Comparison of ENCODE assay signal across 8 mouse cellular contexts in genomic region chr14:55558740-55559448, GRCm38 (mm10). TPM values are rescaled to one million over a fixed set of nuclear protein-coding genes. Genes with fewer than 3 reads are reported as not detected.
DNase-seq lines count a peak whose midpoint lies in the region; ATAC-seq and TF ChIP-seq lines count a peak whose summit lies in the region.

No protein-coding gene starts in this region.

- TF ChIP-seq CTCF in CH12.LX (conservative IDR thresholded peaks at IDR 0.05 in 1 of 2, IDR thresholded peaks at IDR 0.05 in 1 of 2; ENCODE audit: low read depth in 2 of 2, low read length in 2 of 2) = no peak

- peak overlapping the region; percentile 68 for H3K4me3 ChIP-seq in erythroblast, embryonic 14.5 days (replicated peaks)
- H3K4me3 ChIP-seq in CH12.LX (replicated peaks in 1 of 3; ENCODE audit: low read depth in 2 of 3, low read length in 2 of 3, poor library complexity in 1 of 3) = peak overlapping the region in 2 of 3 experiments; percentile 69 to 80
- peak overlapping the region; percentile 67 for H3K4me3 ChIP-seq in hindbrain, embryonic 10.5 days
- peak overlapping the region; percentile 84 for H3K4me3 ChIP-seq in liver, embryonic 15.5 days (replicated peaks)

- peak overlapping the region; percentile 61; the same call in 1 of the 2 replicates for H3K4me2 ChIP-seq in CH12.LX (ENCODE audit: insufficient read depth, low read depth, poor library complexity, severe bottlenecking)
- peak overlapping the region; percentile 71 for H3K4me2 ChIP-seq in liver, embryonic 15.5 days

- no peak for TF ChIP-seq EP300 in CH12.LX (IDR thresholded peaks at IDR 0.05; ENCODE audit: low read length)

- H3K79me2 ChIP-seq in CH12.LX (replicated peaks; ENCODE audit: control insufficient read depth, extremely low read depth, insufficient read depth, poor library complexity, severe bottlenecking) = peaks cover 6% of the 10 kb centered on the region; the same call in 1 of the 2 replicates

- dilution Hi-C loops in CH12.LX (cut with MboI; ENCODE audit: extremely low pct_ligation_motif_present, extremely low pct_unique_long_range_greater_than_20kb, low sequenced_read_pairs) = no loop called here

- TF ChIP-seq RAD21 in CH12.LX (IDR thresholded peaks at IDR 0.05; ENCODE audit: low read depth, low read length) = no peak

- peaks cover 2% of the 10 kb centered on the region; the same call in 1 of the 2 replicates for H3K9me3 ChIP-seq in erythroblast, embryonic 14.5 days (ENCODE audit: control insufficient read depth, low read length)
- H3K9me3 ChIP-seq in CH12.LX (replicated peaks; ENCODE audit: low read length) = no peaks in the 10 kb centered on the region
- no peaks in the 10 kb centered on the region for H3K9me3 ChIP-seq in hindbrain, embryonic 10.5 days
- H3K9me3 ChIP-seq in liver, embryonic 15.5 days (replicated peaks) = no peaks in the 10 kb centered on the region

- TF ChIP-seq POLR2A in CH12.LX (IDR thresholded peaks at IDR 0.05; ENCODE audit: low read depth, low read length) = no peak

- no peaks in the 10 kb centered on the region for H3K27me3 ChIP-seq in erythroblast, embryonic 14.5 days (ENCODE audit: control insufficient read depth)
- no peaks in the 10 kb centered on the region for H3K27me3 ChIP-seq in CH12.LX (replicated peaks)
- no peaks in the 10 kb centered on the region for H3K27me3 ChIP-seq in hindbrain, embryonic 10.5 days (ENCODE audit: insufficient read depth, poor library complexity, severe bottlenecking)
- no peaks in the 10 kb centered on the region for H3K27me3 ChIP-seq in liver, embryonic 15.5 days

- H3K9ac ChIP-seq in CH12.LX (ENCODE audit: insufficient read depth, low read depth) = peak overlapping the region; percentile 87
- peak overlapping the region; percentile 95; the same call in 1 of the 2 replicates for H3K9ac ChIP-seq in liver, embryonic 15.5 days

- 60% methylated on average over 6 of the region's 6 CpGs for WGBS in hindbrain, embryonic 10.5 days
- 30% methylated on average over 6 of the region's 6 CpGs for WGBS in liver, embryonic 15.5 days (ENCODE audit: insufficient replicate concordance)

- H3K36me3 ChIP-seq in erythroblast, embryonic 14.5 days (ENCODE audit: control insufficient read depth) = peaks cover 27% of the 10 kb centered on the region
- peaks cover 7 to 20% of the 10 kb centered on the region in 2 experiments for H3K36me3 ChIP-seq in CH12.LX (replicated peaks in 1 of 2; ENCODE audit: control insufficient read depth in 1 of 2, insufficient read depth in 1 of 2, low read length in 1 of 2)
- H3K36me3 ChIP-seq in hindbrain, embryonic 10.5 days = peaks cover 9% of the 10 kb centered on the region
- H3K36me3 ChIP-seq in liver, embryonic 15.5 days (replicated peaks) = peaks cover 28% of the 10 kb centered on the region

- no peak overlapping the region for H3K27ac ChIP-seq in CH12.LX (ENCODE audit: insufficient read depth, low read depth)
- peak overlapping the region; percentile 95 for H3K27ac ChIP-seq in hindbrain, embryonic 10.5 days
- peak overlapping the region; percentile 100 for H3K27ac ChIP-seq in liver, embryonic 15.5 days (replicated peaks)

- DNase-seq in CH12.LX (ENCODE audit: extremely low read depth) = no peak
- no peak for DNase-seq in hindbrain, embryonic 10.5 days (ENCODE audit: low spot score)
- DNase-seq in thymus, postnatal 36 days = no peak
- DNase-seq in cerebellum, postnatal 36 days = no peak
- DNase-seq in kidney, postnatal 25 days = no peak

- in situ Hi-C loops in CH12.LX (cut with MboI; ENCODE audit: low pct_ligation_motif_present, low pct_unique_long_range_greater_than_20kb, low sequenced_read_pairs) = no loop called here

- ATAC-seq in erythroblast, adult 5-6 weeks (replicated peaks; ENCODE audit: low FRiP score, poor library complexity, severe bottlenecking) = no peak
- no peak for ATAC-seq in liver, embryonic 15.5 days (ENCODE audit: insufficient read depth)

- H3K4me1 ChIP-seq in erythroblast, embryonic 14.5 days (ENCODE audit: control insufficient read depth) = peaks cover 78% of the 10 kb centered on the region
- peaks cover 9 to 35% of the 10 kb centered on the region in 2 experiments for H3K4me1 ChIP-seq in CH12.LX (ENCODE audit: control insufficient read depth in 1 of 2, insufficient read depth in 2 of 2)
- H3K4me1 ChIP-seq in hindbrain, embryonic 10.5 days (replicated peaks) = peaks cover 20% of the 10 kb centered on the region
- H3K4me1 ChIP-seq in liver, embryonic 15.5 days (replicated peaks) = peaks cover 64% of the 10 kb centered on the region

TF ChIP-seq in CH12.LX, 34 proteins besides CTCF, POLR2A, EP300 and RAD21:
- no peak for TF ChIP-seq E2F4 (IDR thresholded peaks at IDR 0.05; ENCODE audit: insufficient replicate concordance, low read depth, low read length)
- TF ChIP-seq TBP (conservative IDR thresholded peaks at IDR 0.05; ENCODE audit: low read depth, low read length) = peak; percentile 58; the same call in 1 of the 2 replicates
- TF ChIP-seq CHD1 (IDR thresholded peaks at IDR 0.05; ENCODE audit: low read depth, low read length) = peak; percentile 54; the same call in 1 of the 2 replicates

RNA-seq across cellular contexts. Expression of gene Dcaf11, which starts 0.9 kb away (rescaled TPM):
- 3.5 and 4.3 TPM in 2 replicates for polyA plus RNA-seq in erythroblast, embryonic 14.5 days (2012)
- 18.2 and 21.9 TPM in 2 replicates for total RNA-seq in erythroblast, adult 5-6 weeks (2015; ENCODE audit: low replicate concordance)
- total RNA-seq in erythroblast, adult 5-6 weeks (2017; ENCODE audit: low replicate concordance) = 46.2 and 54.9 TPM in 2 replicates
- total RNA-seq in CH12.LX (2012; rRNA removed) (36.1 and 39.1 TPM in 2 replicates), CH12.LX (2014; rRNA removed) (29.3 and 30.2 TPM in 2 replicates)
- polyA plus RNA-seq in CH12.LX (2012; ENCODE audit: insufficient read length, low read depth) = 29.6 and 32.6 TPM in 2 replicates
- 69.5 and 94.1 TPM in 2 replicates for polyA plus RNA-seq in hindbrain, embryonic 10.5 days (2016; fragmentation: Nextera tagmentation; extraction: Ambion mirVana)
- 57.9 and 64.1 TPM in 2 replicates for polyA plus RNA-seq in liver, embryonic 15.5 days (2015; fragmentation: Nextera tagmentation; extraction: Ambion mirVana)

RNA-seq across cellular contexts. Expression of gene A730061H03Rik, which starts 1.3 kb away (rescaled TPM):
- not detected in 2 replicates for polyA plus RNA-seq in erythroblast, embryonic 14.5 days (2012)
- total RNA-seq in erythroblast, adult 5-6 weeks (2015; ENCODE audit: low replicate concordance) = not detected in 2 replicates
- total RNA-seq in erythroblast, adult 5-6 weeks (2017; ENCODE audit: low replicate concordance) = 4.8 TPM in 1 of 2 replicates, not detected in the other
- total RNA-seq in CH12.LX (2012; rRNA removed) (0.34 and 0.63 TPM in 2 replicates), CH12.LX (2014; rRNA removed) (not detected in 2 replicates)
- 0.93 and 1.4 TPM in 2 replicates for polyA plus RNA-seq in CH12.LX (2012; ENCODE audit: insufficient read length, low read depth)
- polyA plus RNA-seq in hindbrain, embryonic 10.5 days (2016; fragmentation: Nextera tagmentation; extraction: Ambion mirVana) = 0.82 TPM in 1 of 2 replicates, not detected in the other
- 1.6 and 2.1 TPM in 2 replicates for polyA plus RNA-seq in liver, embryonic 15.5 days (2015; fragmentation: Nextera tagmentation; extraction: Ambion mirVana)

RNA-seq across cellular contexts. Expression of gene Fitm1, which starts 16.5 kb away (rescaled TPM):
- polyA plus RNA-seq in erythroblast, embryonic 14.5 days (2012) = not detected in 2 replicates
- total RNA-seq in erythroblast, adult 5-6 weeks (2015; ENCODE audit: low replicate concordance) = not detected in 2 replicates
- total RNA-seq in erythroblast, adult 5-6 weeks (2017; ENCODE audit: low replicate concordance) = not detected in 2 replicates
- total RNA-seq in CH12.LX (2012; rRNA removed) = not detected in 2 replicates
- not detected in 2 replicates for total RNA-seq in CH12.LX (2014; rRNA removed)
- not detected in 2 replicates for polyA plus RNA-seq in CH12.LX (2012; ENCODE audit: insufficient read length, low read depth)
- polyA plus RNA-seq in hindbrain, embryonic 10.5 days (2016; fragmentation: Nextera tagmentation; extraction: Ambion mirVana) = 0.26 and 0.34 TPM in 2 replicates
- 1.1 and 1.9 TPM in 2 replicates for polyA plus RNA-seq in liver, embryonic 15.5 days (2015; fragmentation: Nextera tagmentation; extraction: Ambion mirVana)

RNA-seq across cellular contexts. Expression of gene Pck2, which starts 18.8 kb away (rescaled TPM):
- 6.1 and 9.3 TPM in 2 replicates for polyA plus RNA-seq in erythroblast, embryonic 14.5 days (2012)
- total RNA-seq in erythroblast, adult 5-6 weeks (2015; ENCODE audit: low replicate concordance) = 20.4 and 28.6 TPM in 2 replicates
- 60.3 and 66.5 TPM in 2 replicates for total RNA-seq in erythroblast, adult 5-6 weeks (2017; ENCODE audit: low replicate concordance)
- total RNA-seq in CH12.LX (2012; rRNA removed) (105 and 286 TPM in 2 replicates), CH12.LX (2014; rRNA removed) (113 and 120 TPM in 2 replicates)
- polyA plus RNA-seq in CH12.LX (2012; ENCODE audit: insufficient read length, low read depth) = 144 and 149 TPM in 2 replicates
- 15.4 and 18.5 TPM in 2 replicates for polyA plus RNA-seq in hindbrain, embryonic 10.5 days (2016; fragmentation: Nextera tagmentation; extraction: Ambion mirVana)
- polyA plus RNA-seq in liver, embryonic 15.5 days (2015; fragmentation: Nextera tagmentation; extraction: Ambion mirVana) = 36.0 and 39.9 TPM in 2 replicates

RNA-seq across cellular contexts. Expression of gene Psme1, which starts 19.0 kb away (rescaled TPM):
- 3.2 and 4.3 TPM in 2 replicates for polyA plus RNA-seq in erythroblast, embryonic 14.5 days (2012)
- 271 and 301 TPM in 2 replicates for total RNA-seq in erythroblast, adult 5-6 weeks (2015; ENCODE audit: low replicate concordance)
- total RNA-seq in erythroblast, adult 5-6 weeks (2017; ENCODE audit: low replicate concordance) = 107 and 147 TPM in 2 replicates
- total RNA-seq in CH12.LX (2012; rRNA removed) = 292 and 335 TPM in 2 replicates
- 338 and 377 TPM in 2 replicates for total RNA-seq in CH12.LX (2014; rRNA removed)
- 638 and 740 TPM in 2 replicates for polyA plus RNA-seq in CH12.LX (2012; ENCODE audit: insufficient read length, low read depth)
- polyA plus RNA-seq in hindbrain, embryonic 10.5 days (2016; fragmentation: Nextera tagmentation; extraction: Ambion mirVana) = 97.6 and 114 TPM in 2 replicates
- polyA plus RNA-seq in liver, embryonic 15.5 days (2015; fragmentation: Nextera tagmentation; extraction: Ambion mirVana) = 108 and 116 TPM in 2 replicates
